Mouse (Mus musculus): ENCODE measurements around the gene Bnc2. TPM values are rescaled to one million over a fixed set of nuclear protein-coding genes. Genes with fewer than 3 reads are reported as not detected.

Bnc2 gene
- total and polyA plus RNA-seq, 2 experiments from 2014 or later, result 0.93 to 4.3 TPM

GRCm38 (mm10) chr4:84411431-84411830, 263.6 kb downstream of the Bnc2 start:
- TF ChIP-seq CTCF (IDR thresholded peaks at IDR 0.05; ENCODE audit: low read depth) (no peak), EP300 (IDR thresholded peaks at IDR 0.05; ENCODE audit: low read depth) (no peak)
- Histone ChIP-seq H3K4me2 (ENCODE audit: low read depth, low read length) (no peak overlapping the region), H3K4me1 (ENCODE audit: control insufficient read depth, insufficient read depth) (no peaks in the 10 kb centered on the region), H3K9me3 (replicated peaks; ENCODE audit: control insufficient read depth, low read length) (no peaks in the 10 kb centered on the region), H3K36me3 (replicated peaks; ENCODE audit: control insufficient read depth, insufficient read depth, low read length) (no peaks in the 10 kb centered on the region), H3K27ac (ENCODE audit: low read depth) (no peak overlapping the region), H3K9ac (replicated peaks; ENCODE audit: low read depth, low read length) (no peak overlapping the region), H3K27me3 (ENCODE audit: control insufficient read depth, insufficient read depth, low read length) (no peaks in the 10 kb centered on the region), H3K4me3 (ENCODE audit: low read depth, low read length) (no peak overlapping the region)
- ATAC-seq (ENCODE audit: insufficient read depth, low read depth), result no peak
- DNase-seq (ENCODE audit: low spot score), result no peak
- 77% methylated on average over 2 of the region's 2 CpGs for WGBS

DNA sequence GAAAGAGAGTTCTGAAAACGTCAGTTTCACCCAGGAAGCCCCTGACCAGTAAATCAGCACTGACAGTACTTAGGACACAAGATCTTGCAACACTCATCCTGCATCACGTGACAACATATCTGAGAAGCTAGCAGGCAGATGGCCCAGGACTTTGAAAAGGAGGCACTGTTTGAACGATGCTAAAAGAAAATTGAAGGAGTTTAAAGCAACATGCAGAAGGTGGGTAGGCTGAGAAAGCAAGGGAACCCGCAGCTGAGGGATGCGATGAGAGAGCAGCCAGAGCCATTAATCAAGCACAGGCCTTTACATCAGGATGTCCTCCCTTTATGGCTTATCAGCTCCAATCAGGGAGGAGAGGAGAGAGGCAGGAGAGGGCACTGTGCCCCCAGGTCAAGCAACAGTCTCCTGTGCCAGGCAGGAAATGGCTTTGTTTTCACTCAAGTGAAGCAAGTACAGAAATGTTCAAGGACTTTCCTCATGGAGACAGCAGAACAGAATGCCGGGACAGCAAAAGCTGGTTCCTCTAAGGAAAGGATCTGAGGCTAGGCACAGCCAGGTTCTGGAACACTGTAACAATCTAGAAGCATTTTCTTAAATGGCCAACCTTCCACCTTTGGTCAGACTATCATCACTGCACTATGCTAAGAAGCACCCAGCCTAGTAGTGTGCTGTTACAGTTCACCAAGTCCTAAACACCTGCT, 267.6 kb downstream of the Bnc2 start:
- 44% methylated on average over 6 of the region's 6 CpGs for WGBS
- TF ChIP-seq EP300 (IDR thresholded peaks at IDR 0.05; ENCODE audit: low read depth), result no peak
- no peak for TF ChIP-seq CTCF (IDR thresholded peaks at IDR 0.05; ENCODE audit: low read depth)
- Histone ChIP-seq H3K4me3 (ENCODE audit: low read depth, low read length) (no peak overlapping the region), H3K27me3 (ENCODE audit: control insufficient read depth, insufficient read depth, low read length) (no peaks in the 10 kb centered on the region), H3K9me3 (replicated peaks; ENCODE audit: control insufficient read depth, low read length) (no peaks in the 10 kb centered on the region), H3K4me1 (ENCODE audit: control insufficient read depth, insufficient read depth) (no peaks in the 10 kb centered on the region), H3K36me3 (replicated peaks; ENCODE audit: control insufficient read depth, insufficient read depth, low read length) (no peaks in the 10 kb centered on the region), H3K4me2 (ENCODE audit: low read depth, low read length) (no peak overlapping the region), H3K9ac (replicated peaks; ENCODE audit: low read depth, low read length) (no peak overlapping the region), H3K27ac (ENCODE audit: low read depth) (no peak overlapping the region)
- ATAC-seq (ENCODE audit: insufficient read depth, low read depth) (no peak), DNase-seq (ENCODE audit: low spot score) (no peak)

DNA sequence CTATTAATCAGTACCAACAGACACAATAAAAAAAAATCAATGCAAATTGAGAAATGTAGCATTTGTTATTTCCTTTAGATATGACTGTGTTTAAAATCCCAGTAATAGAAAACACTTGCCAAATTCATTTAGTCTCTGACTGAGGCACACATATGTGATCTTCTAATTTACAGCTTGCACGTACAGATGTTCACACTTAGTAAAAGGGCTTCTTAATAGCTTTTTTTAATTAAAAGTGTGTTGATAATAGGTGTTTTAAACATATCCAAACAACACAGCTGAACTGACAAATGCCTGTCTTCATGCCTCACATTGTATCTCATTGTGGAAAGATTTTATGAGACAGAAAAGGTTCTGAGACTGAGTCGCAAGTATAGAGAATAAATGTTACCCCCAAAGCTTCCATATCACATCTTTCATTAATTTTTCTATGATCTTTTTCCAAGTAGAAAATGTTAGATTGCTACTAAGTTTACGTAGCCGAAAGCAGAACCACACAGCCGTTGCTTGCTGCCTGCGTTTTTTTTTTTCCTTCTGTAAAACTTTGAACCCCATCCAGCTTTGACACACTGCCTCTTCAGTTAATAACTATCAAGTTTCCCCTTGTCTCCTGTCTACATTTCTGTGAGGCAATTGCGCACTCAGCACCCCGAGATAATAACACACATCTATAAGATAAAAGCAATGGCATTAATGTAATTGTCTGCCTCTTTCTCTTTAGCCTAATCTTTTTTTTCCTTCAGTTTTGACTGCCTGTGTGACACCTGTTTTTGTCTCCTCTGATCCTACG, 271.5 kb downstream of the Bnc2 start:
- no peak for TF ChIP-seq CTCF (IDR thresholded peaks at IDR 0.05; ENCODE audit: low read depth)
- TF ChIP-seq EP300 (IDR thresholded peaks at IDR 0.05; ENCODE audit: low read depth), result no peak

DNA sequence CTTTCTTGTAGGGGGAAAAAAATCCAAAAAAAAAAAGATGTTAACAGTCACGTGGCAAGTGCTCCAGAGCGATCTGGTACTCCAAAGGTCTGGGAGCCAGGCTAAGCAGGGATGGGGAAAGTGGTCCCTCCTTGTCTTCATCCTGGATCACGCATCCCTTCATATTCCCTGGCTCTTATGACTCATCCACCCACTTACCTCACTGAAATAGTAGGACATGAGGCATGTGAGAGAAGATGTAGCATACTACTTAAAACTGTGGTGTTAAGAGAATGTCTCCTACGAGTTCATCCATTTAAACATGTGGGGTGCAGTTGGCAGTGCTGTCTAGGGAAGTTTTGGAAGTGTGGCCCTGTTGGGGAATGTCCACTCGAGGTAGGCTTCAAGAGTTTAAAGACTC, 286.1 kb downstream of the Bnc2 start:
- DNase-seq (ENCODE audit: low spot score) (no peak), ATAC-seq (ENCODE audit: insufficient read depth, low read depth) (no peak)
- Histone ChIP-seq H3K9me3 (replicated peaks; ENCODE audit: control insufficient read depth, low read length) (no peaks in the 10 kb centered on the region), H3K27me3 (ENCODE audit: control insufficient read depth, insufficient read depth, low read length) (no peaks in the 10 kb centered on the region), H3K4me2 (ENCODE audit: low read depth, low read length) (no peak overlapping the region), H3K4me3 (ENCODE audit: low read depth, low read length) (no peak overlapping the region), H3K4me1 (ENCODE audit: control insufficient read depth, insufficient read depth) (no peaks in the 10 kb centered on the region), H3K36me3 (replicated peaks; ENCODE audit: control insufficient read depth, insufficient read depth, low read length) (no peaks in the 10 kb centered on the region), H3K9ac (replicated peaks; ENCODE audit: low read depth, low read length) (no peak overlapping the region), H3K27ac (ENCODE audit: low read depth) (no peak overlapping the region)
- TF ChIP-seq CTCF (IDR thresholded peaks at IDR 0.05; ENCODE audit: low read depth) (no peak), EP300 (IDR thresholded peaks at IDR 0.05; ENCODE audit: low read depth) (no peak)
- 83% methylated on average over 5 of the region's 5 CpGs for WGBS

More for the DNA sequence above, 271.5 kb downstream of the Bnc2 start:
- no peak for DNase-seq (ENCODE audit: low spot score)
- WGBS, result 40% methylated on average over 9 of the region's 9 CpGs
- Histone ChIP-seq H3K9me3 (replicated peaks; ENCODE audit: control insufficient read depth, low read length) (no peaks in the 10 kb centered on the region), H3K9ac (replicated peaks; ENCODE audit: low read depth, low read length) (no peak overlapping the region), H3K4me2 (ENCODE audit: low read depth, low read length) (no peak overlapping the region), H3K27ac (ENCODE audit: low read depth) (no peak overlapping the region), H3K4me1 (ENCODE audit: control insufficient read depth, insufficient read depth) (no peaks in the 10 kb centered on the region), H3K4me3 (ENCODE audit: low read depth, low read length) (no peak overlapping the region), H3K27me3 (ENCODE audit: control insufficient read depth, insufficient read depth, low read length) (no peaks in the 10 kb centered on the region), H3K36me3 (replicated peaks; ENCODE audit: control insufficient read depth, insufficient read depth, low read length) (no peaks in the 10 kb centered on the region)
- no peak for ATAC-seq (ENCODE audit: insufficient read depth, low read depth)

DNA sequence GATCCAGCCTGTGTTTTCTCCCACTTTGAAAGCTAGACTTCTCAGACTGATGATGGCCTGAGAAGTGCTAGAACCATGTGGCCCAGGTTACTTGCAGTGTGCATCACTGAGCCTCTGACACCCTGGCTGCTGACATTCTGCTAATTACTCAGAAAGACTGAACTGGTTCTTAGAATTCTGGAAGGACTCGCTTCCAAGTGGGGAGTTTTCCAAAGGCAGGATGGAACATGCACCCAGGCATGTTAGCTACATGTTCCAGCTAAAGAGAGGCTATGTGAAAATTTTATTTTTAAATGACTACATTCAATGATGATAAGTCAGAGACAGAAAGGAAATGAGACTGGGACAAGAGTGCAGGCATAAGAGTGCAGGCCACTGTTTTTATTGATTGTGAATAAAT, 289.9 kb downstream of the Bnc2 start:
- H3K36me3 ChIP-seq (replicated peaks; ENCODE audit: control insufficient read depth, insufficient read depth, low read length), result no peaks in the 10 kb centered on the region
- H3K4me1 ChIP-seq (ENCODE audit: control insufficient read depth, insufficient read depth), result no peaks in the 10 kb centered on the region
- TF ChIP-seq EP300 (IDR thresholded peaks at IDR 0.05; ENCODE audit: low read depth), result no peak
- no peak for TF ChIP-seq CTCF (IDR thresholded peaks at IDR 0.05; ENCODE audit: low read depth)
- no peak overlapping the region for H3K9ac ChIP-seq (replicated peaks; ENCODE audit: low read depth, low read length)
- no peak for ATAC-seq (ENCODE audit: insufficient read depth, low read depth)
- H3K4me3 ChIP-seq (ENCODE audit: low read depth, low read length), result no peak overlapping the region
- no peak overlapping the region for H3K27ac ChIP-seq (ENCODE audit: low read depth)
- H3K9me3 ChIP-seq (replicated peaks; ENCODE audit: control insufficient read depth, low read length), result no peaks in the 10 kb centered on the region
- DNase-seq (ENCODE audit: low spot score), result no peak
- WGBS, result 87% methylated on average over 1 of the region's 1 CpGs
- no peak overlapping the region for H3K4me2 ChIP-seq (ENCODE audit: low read depth, low read length)
- no peaks in the 10 kb centered on the region for H3K27me3 ChIP-seq (ENCODE audit: control insufficient read depth, insufficient read depth, low read length)
